Mouse (Mus musculus) megakaryocyte progenitor cell, adult 5-6 weeks (primary cell): ENCODE results near the gene Tspan32. TPM values are rescaled to one million over a fixed set of nuclear protein-coding genes. Genes with fewer than 3 reads are reported as not detected.

Source experiments
- ATAC-seq: replicated peaks from 2 replicates; pipeline ENCODE4 v1.8.0; 2016; ENCODE audit warnings: mild to moderate bottlenecking, moderate TSS enrichment, inconsistent platforms; ENCODE audit not compliant: poor library complexity
- total RNA-seq, 2 experiments: library from RNA; stranded (forward) in 1 of 2; stranded (reverse) in 1 of 2; fragments of 157-497, 149-512 nt in 1 of 2; fragments of 200-1000 nt in 1 of 2; gene quantifications; 2 replicates each; pipeline versions ENCODE4 v1.2.3 to v1.2.4; 2015 to 2017

The Tspan32 gene
- total RNA-seq, 2 experiments from 2014 or later = 98.1 to 144 TPM

DNA sequence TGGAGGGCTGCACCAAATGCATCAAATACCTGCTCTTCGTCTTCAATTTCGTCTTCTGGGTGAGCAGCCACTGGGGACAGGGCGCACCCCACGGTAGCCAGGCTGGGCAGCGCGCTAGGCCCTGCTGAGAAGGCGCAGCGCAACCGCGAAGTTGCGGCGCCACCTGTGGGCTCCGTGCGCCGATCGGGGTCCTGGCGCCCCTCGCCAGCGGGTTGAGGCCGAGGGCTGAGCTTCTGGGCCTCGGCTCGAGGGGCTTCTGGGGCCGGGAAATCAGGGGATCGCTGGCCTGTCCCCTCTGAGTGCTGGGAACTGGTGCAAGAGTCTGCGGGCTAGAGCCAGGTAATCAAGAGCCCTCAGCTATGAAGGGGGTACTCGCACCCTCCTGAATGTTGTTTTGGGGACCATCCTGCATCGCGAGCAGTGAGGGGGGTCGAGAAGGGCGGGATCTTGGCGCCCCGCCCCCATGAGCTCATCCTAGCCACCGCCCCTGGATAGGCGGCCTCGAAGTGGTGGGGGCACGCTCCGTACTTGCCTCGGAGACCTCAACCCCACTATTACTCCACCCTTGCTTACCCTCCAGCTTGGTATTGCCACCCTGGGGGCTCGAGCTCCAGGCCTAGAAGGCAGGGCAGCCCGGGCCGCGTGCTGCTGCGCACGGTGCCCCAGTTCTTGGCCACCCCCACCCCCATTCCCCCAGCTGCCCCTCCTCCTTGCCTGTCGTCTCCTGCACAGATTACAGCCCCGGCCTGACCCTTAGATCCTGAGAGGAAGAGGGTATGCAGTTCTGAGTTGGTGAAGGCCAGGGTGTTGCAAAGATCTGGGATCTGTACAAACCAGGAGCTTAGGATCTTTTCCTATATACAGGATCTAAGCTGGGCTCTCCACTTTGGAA, 48.4 kb downstream of the Tspan32 start:
- ATAC-seq = peak; percentile 26

DNA sequence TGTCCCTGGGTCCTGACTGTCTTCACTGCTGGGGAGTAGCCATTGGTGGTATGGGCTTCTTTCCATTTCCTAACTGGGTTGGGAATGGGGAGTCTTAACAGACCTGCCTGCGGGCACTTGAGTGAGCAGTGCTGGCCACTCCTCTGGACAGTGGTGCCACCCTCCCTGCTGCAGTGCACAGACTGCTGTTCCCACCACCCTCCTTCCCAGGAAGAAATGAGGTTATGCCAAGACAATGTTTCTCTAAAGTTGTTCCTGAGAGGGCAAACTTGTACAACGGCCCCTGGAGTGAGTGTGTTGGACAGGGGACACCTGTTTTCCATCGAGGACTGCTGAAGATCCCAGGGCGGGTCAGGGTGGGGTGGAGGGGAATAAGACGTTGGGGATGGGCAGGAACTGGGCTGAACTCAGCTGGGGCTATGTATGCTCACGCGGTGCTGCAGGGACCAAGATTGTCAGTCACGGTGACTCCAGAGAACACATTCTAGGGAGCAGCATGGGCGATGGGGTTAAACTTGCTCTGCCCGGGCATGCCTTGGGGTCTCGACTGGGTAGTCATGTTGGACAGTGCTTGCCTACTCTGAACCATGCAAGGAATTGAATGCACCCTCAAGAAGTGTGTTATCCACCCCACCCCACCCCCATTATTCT, 49.2 kb downstream of the Tspan32 start:
- ATAC-seq = no peak

DNA sequence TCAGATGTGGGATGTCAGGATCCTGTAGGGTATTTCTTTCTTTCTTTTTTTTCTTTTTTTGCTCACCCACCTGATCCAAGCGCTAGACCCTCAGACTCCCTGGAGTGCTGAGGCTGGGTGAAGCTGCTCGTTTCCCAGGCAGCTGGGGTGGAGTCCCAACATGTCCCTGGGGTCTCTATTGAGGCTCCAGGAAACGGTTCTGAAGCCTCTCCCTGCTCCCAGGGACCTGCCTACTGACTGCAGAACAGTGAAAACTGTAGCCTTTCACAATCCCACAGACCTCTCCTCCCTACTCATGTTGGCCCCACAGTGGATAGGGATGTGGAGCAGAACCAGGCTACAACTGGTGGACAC, 49.7 kb downstream of the Tspan32 start:
- ATAC-seq = no peak

DNA sequence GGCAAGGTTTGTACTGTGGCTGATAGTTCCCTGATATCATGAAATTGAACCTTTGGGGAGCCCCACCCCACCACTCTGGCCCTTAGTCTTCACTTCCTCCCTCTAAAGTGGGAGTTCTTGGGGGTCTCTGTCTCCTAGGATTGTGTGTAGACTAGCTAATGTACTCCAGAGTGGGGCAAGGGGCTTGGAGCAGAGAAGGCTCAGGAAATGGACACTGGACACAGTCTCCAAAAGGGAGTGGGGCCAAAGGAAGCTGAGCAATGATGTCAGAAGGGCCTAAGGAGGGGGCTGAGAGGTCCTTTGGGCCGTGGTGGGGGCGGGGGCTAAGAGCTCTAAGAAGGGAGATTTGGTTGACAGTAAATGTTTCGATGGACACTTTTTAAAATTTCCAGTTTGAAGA, 50.2 kb downstream of the Tspan32 start:
- no peak for ATAC-seq

GRCm38 (mm10) chr7:143055499-143056186, 50.8 kb downstream of the Tspan32 start:
- ATAC-seq = peak; percentile 13

- ATAC-seq = no peak
Measured at GRCm38 (mm10) chr7:143057023-143057422, 52.2 kb downstream of the Tspan32 start.

GRCm38 (mm10) chr7:143057667-143058220, 52.9 kb downstream of the Tspan32 start:
- peak; percentile 35 for ATAC-seq

GRCm38 (mm10) chr7:143058221-143058697, 53.4 kb downstream of the Tspan32 start:
- 0 out of 2 replicates have a peak, but pooled peaks have one; percentile 1 for ATAC-seq

- peak; percentile 38 for ATAC-seq
Measured at GRCm38 (mm10) chr7:143059202-143059870, 54.5 kb downstream of the Tspan32 start.

DNA sequence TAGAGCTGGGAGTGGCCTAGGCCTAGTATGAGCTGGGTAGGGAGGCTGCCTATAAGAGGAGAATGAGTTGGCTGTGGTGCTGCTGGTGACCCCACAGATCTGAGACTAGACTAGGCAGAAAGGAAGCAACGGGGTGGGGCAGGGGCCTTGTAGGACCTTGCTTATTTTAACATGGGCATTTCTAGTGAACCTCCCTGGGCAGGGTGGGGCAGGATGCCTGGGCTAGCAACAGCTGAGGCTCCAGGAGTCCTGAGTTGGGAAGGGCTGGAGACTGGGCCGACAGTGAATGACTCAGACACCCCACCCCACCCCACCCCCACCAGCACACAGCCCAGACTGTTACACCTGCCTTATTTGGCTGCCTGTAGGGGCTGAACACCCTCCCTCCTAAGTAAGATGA, 57.9 kb downstream of the Tspan32 start:
- no peak for ATAC-seq

GRCm38 (mm10) chr7:143064226-143064625, 59.4 kb downstream of the Tspan32 start:
- ATAC-seq = no peak

DNA sequence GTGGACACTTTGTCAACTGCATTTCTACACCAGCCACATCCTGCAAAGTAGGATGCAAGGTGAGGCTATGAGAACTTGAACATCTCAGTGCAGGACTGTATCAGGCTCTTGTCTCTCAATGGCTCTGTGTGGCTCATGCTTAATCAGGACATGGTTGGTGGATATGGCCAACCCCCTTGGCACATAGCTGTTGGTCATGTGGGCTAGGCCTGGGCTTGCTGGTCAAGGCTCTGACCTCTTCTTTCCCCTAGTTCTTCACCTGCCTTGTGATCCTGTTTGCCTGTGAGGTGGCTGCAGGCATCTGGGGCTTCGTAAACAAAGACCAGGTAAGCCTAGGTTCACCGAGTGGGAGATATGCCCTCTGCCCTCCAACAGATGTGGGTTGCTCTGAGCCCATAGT, 60.8 kb downstream of the Tspan32 start:
- ATAC-seq = no peak

GRCm38 (mm10) chr7:143067469-143067868, 62.6 kb downstream of the Tspan32 start:
- ATAC-seq = no peak

- ATAC-seq = no peak
Measured at GRCm38 (mm10) chr7:143067897-143068296, 63.1 kb downstream of the Tspan32 start.

GRCm38 (mm10) chr7:143068316-143068881, 63.6 kb downstream of the Tspan32 start:
- ATAC-seq = no peak

GRCm38 (mm10) chr7:143068882-143069591, 64.2 kb downstream of the Tspan32 start, which contains the start of gene Tssc4:
Gene Tssc4, plus strand, starts transcription at chr7:143069249.
- ATAC-seq = peak; percentile 82
